Mouse (Mus musculus): ENCODE data around the gene Ffar3.

GRCm38 (mm10) chr7:30837277-30837676 lies 18.7 kb downstream of the Ffar3 start:
- TF ChIP-seq POLR2A (IDR thresholded peaks at IDR 0.05; ENCODE audit: extremely low read depth, insufficient read depth, low read length) (no peak), CTCF (IDR thresholded peaks at IDR 0.05; ENCODE audit: low read depth, low read length) (no peak)
